Mouse (Mus musculus): ENCODE measurements around the gene Il7r. TPM values are rescaled to one million over a fixed set of nuclear protein-coding genes. Genes with fewer than 3 reads are reported as not detected.

Gene Il7r
- polyA plus RNA-seq (2012; rRNA removed) = 0.24 and 0.40 TPM in 2 replicates

DNA sequence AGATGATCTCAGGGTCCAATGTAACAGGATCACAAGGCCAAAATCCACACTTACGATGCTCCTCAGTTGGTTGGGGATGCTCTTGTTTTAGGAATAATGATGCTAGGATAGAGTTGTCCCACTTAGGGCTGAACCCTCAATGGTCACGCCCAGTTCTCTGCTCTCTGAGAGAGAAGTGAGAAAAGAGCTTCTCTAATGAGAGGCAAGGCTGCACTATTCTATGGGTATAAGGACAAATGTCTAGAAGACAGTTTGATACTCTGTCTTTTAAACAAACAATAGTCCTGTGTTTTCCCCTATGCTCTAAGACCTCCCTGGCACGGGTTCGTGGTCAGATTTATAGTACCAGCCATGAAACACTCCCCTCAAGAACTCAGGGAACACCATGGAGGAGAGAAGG, at the start of gene Il7r:
TSS of gene Il7r (minus strand) at position 101 of the 400 bp plus-strand sequence.

Other genes with a start within 250 kb of the Il7r start
- 0.35 and 0.44 TPM in 2 replicates for gene Ugt3a2, start 194.6 kb downstream of the Il7r start, polyA plus RNA-seq (2012; rRNA removed)
- 0.34 and 0.56 TPM in 2 replicates for gene Capsl, start 94.1 kb downstream of the Il7r start, polyA plus RNA-seq (2012; rRNA removed)
- 0.03 and 0.07 TPM in 2 replicates for gene Spef2, start 218.7 kb upstream of the Il7r start, polyA plus RNA-seq (2012; rRNA removed)

All from liver, embryonic 14 days (tissue).